Mouse (Mus musculus) left cerebral cortex, postnatal 10 days (tissue): ENCODE measurements around the gene Slc5a10. TPM values are rescaled to one million over a fixed set of nuclear protein-coding genes. Genes with fewer than 3 reads are reported as not detected.
"Not testable (repeated sequence)": the region's sequence is repeated elsewhere in the genome, so short reads cannot be mapped to it uniquely, and the experiment has no call there.

Experiments used
- DNase-seq, 2 experiments: peaks; one replicate each; pipeline ENCODE4 v3.0.0; 2021 to 2022; ENCODE audit warnings: low spot score in 2 of 2, mixed read lengths in 1 of 2; ENCODE audit errors: extremely low spot score in 1 of 2
- intact Hi-C: fragments of 180-260 bp; cut with DNase I; formaldehyde crosslinking; loops from one replicate; pipeline ENCODE4 v1.15.1; 2025
- total RNA-seq, 2 experiments: library from RNA; stranded (reverse); gene quantifications; 2 replicates each; pipeline ENCODE4 v1.2.3; 2021

Slc5a10 gene
- total RNA-seq, 2 experiments from 2014 or later, result not detected

DNA sequence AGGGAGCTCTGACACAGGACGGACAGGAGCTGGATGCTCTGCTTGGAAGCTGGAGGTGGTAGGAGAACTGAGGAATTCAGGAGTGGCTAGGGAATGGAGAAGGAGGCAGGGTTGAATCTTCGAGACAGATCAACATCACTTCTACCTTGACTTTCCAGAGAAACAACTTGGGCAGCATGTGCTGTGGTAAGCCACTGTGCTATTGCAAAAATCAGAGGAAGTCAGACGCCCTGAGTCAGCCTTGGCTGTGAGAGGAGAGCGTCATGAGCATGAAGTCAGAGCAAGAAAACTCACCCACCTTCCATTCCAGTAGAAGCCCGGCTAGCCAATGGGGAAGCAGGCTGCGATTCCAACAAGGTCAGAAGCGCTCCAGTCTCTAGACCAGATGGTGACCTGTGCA lies 78.5 kb downstream of the Slc5a10 start:
- intact Hi-C loops, result no loop called here
- DNase-seq, result no peak

GRCm38 (mm10) chr11:61640585-61640984 lies 80.0 kb downstream of the Slc5a10 start:
- intact Hi-C loops, result not testable (repeated sequence)

GRCm38 (mm10) chr11:61639601-61640177 lies 80.9 kb downstream of the Slc5a10 start:
- no peak for DNase-seq
- intact Hi-C loops, result no loop called here

More at GRCm38 (mm10) chr11:61640585-61640984, 80.0 kb downstream of the Slc5a10 start:
- DNase-seq, result not testable (repeated sequence)

GRCm38 (mm10) chr11:61638764-61639536 lies 81.7 kb downstream of the Slc5a10 start:
- intact Hi-C loops, result no loop called here
- no peak for DNase-seq

DNA sequence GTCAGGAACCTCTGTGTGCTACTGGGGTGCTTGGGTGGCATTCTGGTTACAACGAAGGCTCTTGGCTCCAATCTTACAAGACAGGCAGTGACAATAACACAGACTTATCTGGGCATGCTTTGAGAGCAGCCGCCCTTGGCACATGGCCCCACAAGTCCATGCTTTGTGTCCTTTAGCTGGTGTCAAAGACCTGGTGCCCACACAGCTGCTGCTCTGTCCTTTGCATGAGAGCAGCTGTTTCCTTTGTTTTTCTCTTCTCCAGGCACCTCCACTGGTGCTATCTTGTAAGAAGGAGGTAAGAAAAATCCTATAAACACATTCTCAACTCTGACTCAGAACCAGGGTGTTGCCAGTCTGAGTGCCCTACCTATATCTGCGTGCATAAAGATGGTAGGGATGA lies 82.8 kb downstream of the Slc5a10 start:
- DNase-seq, result no peak
- intact Hi-C loops, result no loop called here

GRCm38 (mm10) chr11:61637413-61637812 lies 83.2 kb downstream of the Slc5a10 start:
- DNase-seq, result no peak
- intact Hi-C loops, result no loop called here

- intact Hi-C loops, DNase-seq: not testable (repeated sequence)
Measured at GRCm38 (mm10) chr11:61636309-61636708, 84.3 kb downstream of the Slc5a10 start.

DNA sequence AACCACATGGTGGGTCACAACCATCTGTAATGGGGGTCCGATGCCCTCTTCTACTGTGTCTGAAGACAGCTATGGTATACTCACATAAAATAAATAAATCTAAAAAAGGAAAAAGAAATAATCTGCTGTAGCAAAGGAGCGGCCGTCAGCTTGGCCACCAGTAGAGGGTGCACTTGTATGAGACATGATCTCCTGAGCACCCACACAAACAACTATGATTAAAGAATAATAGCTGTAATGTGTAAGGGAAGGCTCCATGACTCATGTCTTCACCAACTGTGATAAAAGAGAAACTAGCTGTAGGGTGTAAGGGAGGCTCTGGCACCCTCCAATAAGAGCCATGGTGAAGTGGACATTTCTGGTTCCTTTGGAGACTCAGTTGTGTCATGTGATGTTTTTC lies 91.0 kb downstream of the Slc5a10 start:
- intact Hi-C loops, result no loop called here

DNA sequence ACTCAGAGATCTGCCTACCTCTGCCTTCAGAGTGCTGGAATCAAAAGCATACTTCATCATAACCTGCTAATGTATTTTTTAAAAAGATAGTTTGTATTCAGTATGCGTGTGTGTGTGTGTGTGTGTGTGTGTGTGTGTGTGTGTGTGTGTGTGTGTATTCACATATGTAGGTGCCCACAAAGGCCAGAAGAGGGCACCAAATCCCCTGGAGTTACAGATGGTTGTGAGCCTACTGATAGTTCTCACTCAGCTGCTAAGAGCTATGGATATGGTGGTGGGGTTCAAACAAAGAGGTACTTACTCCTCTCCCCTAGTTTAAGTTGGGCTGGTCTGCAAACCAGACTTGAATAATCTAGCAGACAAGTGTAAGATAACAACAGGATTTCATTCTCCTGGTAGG lies 94.1 kb downstream of the Slc5a10 start:
- no peak for DNase-seq
- intact Hi-C loops, result no loop called here

More for the DNA sequence above, 91.0 kb downstream of the Slc5a10 start:
- DNase-seq, result no peak

DNA sequence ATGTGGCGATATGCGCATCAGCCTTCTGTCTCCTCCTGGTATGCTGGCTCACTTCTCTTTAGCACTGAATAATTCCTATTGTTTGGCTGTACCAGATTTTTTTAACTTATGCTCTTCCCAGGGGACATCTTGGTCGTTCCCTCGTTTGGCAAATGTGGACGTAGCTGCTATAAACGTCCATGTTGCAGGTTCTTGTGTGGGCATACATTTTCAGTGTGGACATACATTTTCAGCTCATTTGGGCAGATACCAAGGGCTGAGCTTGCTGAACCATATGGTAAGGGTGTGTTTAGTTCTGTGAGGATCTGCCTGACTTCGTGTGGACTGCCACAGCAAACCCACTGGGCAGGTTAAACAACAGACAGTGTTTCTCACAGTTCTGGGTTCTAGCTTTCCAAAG lies 95.5 kb downstream of the Slc5a10 start:
- intact Hi-C loops, result loop anchor here (2.0 kb wide), 1 partner anchor 90 kb away; no protein-coding TSS in a partner anchor
- no peak for DNase-seq

Other genes starting within 250 kb of the Slc5a10 start
- gene Mfap4, start 235.4 kb downstream of the Slc5a10 start, total RNA-seq, result 1 to 10 TPM; 7.6 TPM
- 10 to 100 TPM; 41.2 to 41.8 TPM for gene Mapk7, start 226.4 kb downstream of the Slc5a10 start, total RNA-seq
- 10 to 100 TPM; 35.8 to 36.8 TPM for gene B9d1, start 215.7 kb downstream of the Slc5a10 start, total RNA-seq
- gene Epn2, start 141.1 kb downstream of the Slc5a10 start, total RNA-seq, result 10 to 100 TPM; 97.6 to 99.1 TPM
- gene Grap, start 67.6 kb downstream of the Slc5a10 start, total RNA-seq, result 1 to 10 TPM; 6.9 to 7.3 TPM
- gene Fam83g, start 36.7 kb downstream of the Slc5a10 start, total RNA-seq, result under 1 TPM; 0.06 to 0.09 TPM
- 10 to 100 TPM; 34.0 to 38.9 TPM for gene Prpsap2, start 41.3 kb upstream of the Slc5a10 start, total RNA-seq
- gene Ulk2, start 134.2 kb upstream of the Slc5a10 start, total RNA-seq, result 100 to 1,000 TPM; 106 to 114 TPM
- gene Akap10, start 209.4 kb upstream of the Slc5a10 start, total RNA-seq, result 10 to 100 TPM; 28.4 to 31.2 TPM
- gene Specc1, start 235.9 kb upstream of the Slc5a10 start, total RNA-seq, result 10 to 100 TPM; 31.0 to 31.1 TPM